Mouse (Mus musculus): ENCODE results near the gene Fam172a.

DNA sequence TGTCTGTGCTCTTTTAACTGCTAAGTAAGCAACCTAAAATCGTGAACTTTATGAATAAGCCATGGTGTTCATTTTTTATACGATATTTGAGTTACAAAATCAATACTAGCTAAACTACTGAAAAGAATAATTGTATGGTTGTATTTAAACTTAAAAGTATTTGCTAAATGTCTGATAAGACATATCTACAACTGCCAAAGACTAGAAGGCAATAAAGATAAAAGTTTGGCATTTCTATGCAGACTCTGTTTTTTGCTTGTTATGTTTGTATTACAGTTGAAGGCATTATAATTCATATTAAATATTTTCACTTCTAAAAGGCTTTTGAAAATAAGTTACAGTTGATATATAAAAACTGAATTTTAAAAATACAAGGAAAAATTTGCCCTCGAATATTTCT, 274.4 kb downstream of the Fam172a start:
- TF ChIP-seq CTCF (IDR thresholded peaks at IDR 0.05; ENCODE audit: insufficient read depth, low read length) (no peak), POLR2A (IDR thresholded peaks at IDR 0.05; ENCODE audit: borderline replicate concordance, extremely low read depth, low read depth, low read length) (no peak)

Data from lung, adult 2 months (tissue).